Mouse (Mus musculus): ENCODE results near the gene Rae1. TPM values are rescaled to one million over a fixed set of nuclear protein-coding genes. Genes with fewer than 3 reads are reported as not detected.
A peak's percentile ranks its signal among the peaks of the same experiment; 100 is the strongest.

Rae1 gene
- polyA plus RNA-seq, 1 experiment, result 64.4 TPM

DNA sequence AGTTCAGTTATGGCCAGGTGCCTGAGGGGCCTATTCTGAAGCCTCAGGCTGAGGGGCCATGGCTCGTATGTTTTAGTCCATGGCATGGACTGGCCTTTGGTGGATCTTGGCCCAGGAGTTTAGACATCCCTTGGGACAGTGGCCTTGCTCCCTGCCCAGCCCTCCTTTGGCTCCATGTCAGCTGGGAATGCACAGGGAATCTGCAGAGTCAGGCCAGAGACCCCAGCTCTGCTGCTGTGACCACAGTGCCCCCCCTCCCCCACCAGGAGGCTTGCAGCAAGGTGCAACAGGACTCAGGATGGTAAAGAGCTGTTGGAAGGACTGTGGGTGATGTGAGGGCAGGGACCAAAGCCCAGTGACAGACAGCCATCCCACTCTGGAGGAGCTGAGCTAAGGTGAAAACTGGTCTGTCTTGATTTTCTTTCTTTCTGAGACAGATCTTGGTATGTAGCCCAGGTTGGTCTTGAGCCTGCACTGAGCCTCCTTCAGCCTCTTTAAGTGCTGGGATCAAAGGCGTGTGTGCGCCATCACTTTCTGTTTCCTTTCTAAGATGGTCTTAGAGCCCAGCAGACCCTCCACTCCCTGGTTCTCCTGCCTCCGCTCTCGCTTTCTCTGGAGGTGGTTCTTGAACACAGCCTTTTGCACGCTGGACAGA is 27.4 kb downstream of the Rae1 start:
- no peak for DNase-seq (ENCODE audit: low spot score)

DNA sequence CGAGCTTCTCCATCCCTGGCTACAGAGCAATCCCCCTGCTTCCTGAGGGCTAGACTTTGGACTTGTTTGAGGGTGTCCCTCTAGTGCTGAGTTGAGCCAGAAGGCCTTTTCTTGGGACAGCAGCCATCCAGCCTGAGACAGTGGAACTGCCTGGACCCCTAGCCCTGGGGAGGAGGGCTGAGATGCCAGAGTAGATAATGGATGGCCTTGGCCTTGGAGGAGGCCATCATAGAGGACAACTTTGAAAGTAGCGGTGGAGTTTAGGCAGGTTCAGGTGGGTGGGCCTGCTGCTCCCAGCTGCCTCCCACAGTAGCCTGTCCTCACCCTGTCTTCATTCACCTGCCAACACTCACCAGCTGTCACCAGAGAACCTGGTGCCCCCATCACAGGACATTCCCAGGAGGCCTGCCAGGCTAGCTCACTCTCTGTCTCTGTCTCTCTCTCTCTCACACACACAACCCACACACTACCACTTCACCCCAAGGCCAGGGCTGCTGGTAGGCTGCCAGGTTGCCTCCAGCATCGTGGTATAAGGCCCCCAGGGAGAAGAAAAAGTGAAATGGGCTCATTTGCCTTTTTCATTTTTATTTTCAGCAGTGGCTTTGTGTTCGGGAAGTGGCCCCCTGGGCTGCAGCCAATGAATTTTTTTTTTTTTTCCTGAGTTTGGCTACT is 28.0 kb downstream of the Rae1 start:
- no peak for DNase-seq (ENCODE audit: low spot score)

DNA sequence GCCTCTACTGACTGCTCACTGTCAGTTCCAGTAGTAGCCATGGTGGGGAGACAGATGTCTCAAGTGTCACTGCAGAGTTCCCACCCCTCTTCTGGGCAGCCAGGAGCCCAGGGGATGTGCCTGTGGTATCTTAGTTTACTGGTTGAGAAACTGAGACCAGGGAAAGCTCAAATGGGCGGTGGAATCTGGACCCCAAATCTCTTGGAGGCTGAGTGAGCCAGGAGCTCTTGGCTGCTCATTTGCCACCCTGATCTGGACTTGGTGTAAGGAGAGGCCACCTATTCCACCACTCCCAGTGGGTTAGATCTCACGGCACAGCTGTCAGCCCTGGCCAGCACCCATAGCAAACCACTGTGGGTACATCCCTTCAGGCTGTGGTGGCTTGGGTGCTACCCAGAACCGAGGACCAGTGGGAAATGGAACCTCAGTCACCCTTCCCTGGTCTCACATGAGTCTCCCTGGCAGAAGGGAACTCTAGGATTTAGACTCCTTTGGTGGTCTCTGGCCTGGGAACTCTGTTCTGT is 28.7 kb downstream of the Rae1 start:
- no peak for DNase-seq (ENCODE audit: low spot score)

DNA sequence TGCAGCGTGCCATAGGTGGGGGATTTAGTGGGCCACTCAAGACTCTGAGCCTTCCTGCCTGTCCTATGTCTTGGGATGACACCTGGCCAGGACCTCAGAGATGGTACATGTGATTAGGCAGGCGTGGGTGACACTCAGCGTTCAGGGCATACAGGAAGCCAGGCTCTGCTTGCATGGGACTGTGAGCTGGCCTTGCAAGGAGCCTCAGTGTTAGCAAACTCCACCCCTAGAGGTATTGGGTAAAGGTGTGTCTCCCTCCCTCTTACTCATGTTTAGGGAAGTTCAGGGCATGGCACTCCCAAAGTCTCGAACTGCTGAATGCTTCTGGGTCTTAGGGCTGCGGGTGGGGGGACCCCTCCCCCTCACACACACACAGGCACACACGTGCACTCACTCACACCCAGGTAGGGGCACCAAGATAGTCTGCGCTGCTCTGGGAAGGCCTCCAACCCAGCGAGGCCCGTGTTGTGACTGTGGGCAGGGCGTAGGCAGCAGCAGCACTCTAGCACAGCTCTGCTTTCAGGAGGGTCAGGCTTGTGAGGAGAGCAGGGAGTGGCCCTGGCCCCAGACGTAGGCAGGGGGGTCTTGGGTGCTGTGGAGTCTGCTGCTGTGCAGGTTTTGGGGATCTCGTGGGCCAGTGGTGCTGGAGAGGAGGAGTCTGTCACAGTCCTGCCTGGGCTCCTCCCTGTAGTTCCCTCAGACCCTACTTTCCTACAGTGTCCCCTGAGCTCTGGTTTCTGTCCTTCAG is 30.8 kb downstream of the Rae1 start:
- peak; percentile 25 for DNase-seq (ENCODE audit: low spot score)

DNA sequence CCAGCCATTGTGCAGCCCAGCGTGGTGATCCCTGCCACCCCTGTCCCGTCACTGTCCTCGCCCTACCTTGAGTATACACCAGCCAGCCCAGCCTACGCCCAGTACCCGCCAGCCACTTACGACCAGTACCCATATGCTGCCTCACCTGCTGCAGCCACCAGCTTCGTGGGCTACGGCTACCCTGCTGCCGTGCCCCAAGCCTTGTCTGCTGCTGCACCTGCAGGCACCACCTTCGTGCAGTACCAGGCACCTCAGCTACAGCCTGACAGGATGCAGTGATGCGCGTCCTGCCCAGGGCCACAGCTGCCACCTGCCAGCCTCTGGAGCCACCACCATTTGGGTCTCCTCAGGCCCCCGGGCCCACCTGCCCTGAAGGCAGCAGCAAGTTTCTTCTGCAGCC is 33.6 kb downstream of the Rae1 start:
- no peak for DNase-seq (ENCODE audit: low spot score)

DNA sequence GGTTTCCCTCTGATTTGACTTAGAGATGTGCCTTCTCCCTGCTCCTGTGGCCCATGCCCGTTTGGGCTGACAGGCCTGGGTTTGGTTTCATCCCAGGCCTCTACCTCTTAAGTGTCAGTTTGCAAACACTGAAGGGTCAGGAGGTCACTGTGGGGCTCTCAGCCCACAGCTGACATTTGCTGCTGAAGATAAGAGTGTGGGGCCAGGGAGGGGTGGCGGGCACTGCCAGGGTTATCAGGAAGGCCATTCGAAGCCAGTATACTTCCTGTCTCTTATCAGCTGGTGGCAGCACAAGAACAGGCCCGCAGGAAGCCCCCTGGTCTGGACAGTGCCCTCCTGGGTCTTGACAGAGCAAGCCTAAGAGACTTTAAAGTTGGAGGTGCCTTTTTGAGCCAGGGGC is 35.1 kb downstream of the Rae1 start:
- DNase-seq (ENCODE audit: low spot score), result no peak

DNA sequence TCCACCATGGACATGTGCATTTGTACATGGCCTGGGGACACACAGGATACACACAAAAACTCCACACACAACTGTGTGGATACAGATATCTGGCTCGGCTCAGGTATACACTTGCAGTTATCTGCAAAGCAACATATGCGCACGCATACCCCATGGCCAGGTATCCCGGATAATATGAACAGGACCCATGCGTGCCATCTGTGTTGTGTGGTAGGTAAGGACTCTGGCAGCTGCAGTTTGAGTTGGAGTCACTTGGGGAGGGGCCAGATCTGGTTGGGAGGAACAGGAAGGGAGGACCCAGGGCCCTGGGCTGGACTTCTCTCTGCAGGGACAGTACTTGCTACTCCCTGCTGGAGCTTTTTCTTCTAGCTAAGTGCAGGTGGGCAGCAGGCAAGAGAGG is 35.7 kb downstream of the Rae1 start:
- no peak for DNase-seq (ENCODE audit: low spot score)

DNA sequence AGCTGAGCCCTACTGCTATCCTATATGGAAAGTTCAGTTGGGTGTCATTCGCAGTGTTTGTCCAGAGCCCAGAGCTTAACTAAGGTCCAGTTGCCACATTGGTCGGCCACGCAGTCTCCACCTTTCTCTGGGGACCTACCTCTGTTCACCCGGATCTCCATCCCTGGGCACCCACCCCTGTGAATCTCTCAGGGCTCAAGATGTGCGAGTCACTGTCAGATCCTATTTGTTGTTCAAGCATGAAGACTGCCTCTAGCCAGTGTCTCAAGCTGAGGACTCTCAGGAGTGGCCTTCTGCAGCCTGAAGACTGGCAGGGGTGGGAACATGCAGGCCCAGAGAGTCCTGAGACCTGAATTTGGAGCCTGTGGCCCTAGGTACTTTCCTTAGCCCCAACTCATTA is 36.1 kb downstream of the Rae1 start:
- DNase-seq (ENCODE audit: low spot score), result no peak

DNA sequence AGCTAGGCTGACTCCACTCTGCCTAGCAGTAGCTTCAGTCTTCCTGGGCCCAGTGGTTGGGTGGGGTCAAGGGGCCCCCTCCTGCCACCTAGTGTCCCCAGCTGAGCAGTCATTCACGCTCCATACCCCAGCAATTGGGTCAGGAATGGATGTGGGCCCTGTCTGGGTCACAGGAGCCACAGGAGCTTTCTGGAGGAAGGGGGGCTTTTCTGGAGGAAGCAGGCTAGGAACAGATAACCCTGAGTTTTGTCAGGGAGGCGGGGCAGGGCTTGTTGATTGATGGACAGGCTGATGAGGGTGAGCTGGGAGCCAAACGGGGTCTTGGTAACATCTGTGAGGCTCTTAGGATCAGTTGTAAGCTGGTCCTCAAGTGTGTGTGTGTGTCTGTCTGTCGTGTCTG is 36.7 kb downstream of the Rae1 start:
- DNase-seq (ENCODE audit: low spot score), result no peak

DNA sequence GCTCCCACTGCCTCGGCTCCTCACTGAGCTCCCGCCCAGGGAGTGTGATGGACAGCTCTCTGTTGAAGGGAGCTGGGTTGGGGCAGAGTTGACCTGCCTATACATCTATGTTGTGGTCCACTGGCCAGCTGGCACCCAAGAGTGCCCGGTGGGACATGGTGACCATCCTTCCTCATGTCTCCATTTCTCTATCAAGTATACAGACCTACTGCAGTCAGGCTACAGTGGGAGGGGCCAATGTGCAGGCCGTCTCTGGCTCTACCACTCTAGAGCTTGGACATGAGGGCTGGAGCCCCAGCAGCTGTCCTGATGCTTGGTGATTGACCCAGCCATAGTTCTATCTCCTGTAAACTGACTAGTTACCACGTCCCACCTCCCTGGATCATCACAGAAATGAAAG is 37.4 kb downstream of the Rae1 start:
- no peak for DNase-seq (ENCODE audit: low spot score)

DNA sequence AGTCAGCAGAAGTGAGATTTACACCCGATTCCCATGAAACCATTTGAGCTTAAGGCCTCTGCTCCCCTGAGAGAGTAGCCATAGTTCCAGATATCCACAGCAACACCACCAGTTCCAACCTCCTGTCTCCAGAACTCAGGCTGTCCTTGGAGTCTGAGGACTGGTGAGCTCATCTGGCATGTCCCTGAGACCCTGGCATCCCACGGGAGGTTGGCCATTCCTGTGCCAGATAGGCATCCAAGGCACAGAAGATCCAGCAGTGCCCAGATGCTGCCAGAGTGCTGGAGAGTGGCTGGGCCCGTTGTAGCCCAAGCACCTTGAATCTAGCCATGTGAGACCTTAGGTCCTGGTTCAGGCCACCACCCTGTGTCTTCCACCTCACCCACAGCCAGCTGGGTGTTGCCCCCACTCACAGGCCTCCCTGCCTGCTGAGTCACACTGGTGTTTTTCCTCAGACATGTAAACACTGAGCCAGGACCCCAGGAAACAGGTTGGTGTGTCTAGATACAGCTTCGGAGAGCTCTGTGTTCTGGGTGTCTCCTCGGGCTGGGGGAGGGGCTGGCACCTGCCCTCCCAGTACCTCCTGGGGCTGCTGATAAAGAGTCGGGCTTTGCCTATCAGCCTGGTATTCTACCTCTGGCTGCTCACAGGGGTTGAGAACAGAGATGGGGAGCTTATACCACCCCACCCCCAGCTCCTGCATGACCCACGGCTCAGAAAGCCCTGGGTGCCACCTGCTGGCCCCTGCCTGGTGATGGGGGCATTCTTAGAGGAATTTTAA is 38.1 kb downstream of the Rae1 start:
- DNase-seq (ENCODE audit: low spot score), result no peak

DNA sequence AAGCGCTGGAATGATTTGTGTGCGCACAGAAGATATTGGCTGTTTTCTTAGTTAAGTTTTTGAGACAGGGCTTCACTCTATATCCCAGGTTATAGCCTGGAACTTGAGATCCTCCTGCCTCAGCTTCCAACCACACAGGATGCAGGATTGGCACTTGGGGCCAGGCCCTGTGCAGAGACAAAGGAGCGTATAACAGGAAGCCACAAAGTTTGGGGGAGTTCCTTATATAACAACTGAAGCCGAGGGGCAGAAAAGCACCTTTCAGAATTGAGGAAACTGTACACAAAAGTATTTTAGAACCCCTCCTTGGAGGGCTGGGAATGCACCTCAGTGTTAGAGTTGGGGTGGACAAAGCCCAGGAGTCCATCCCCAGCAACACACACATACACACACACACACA is 39.1 kb downstream of the Rae1 start:
- no peak for DNase-seq (ENCODE audit: low spot score)

DNA sequence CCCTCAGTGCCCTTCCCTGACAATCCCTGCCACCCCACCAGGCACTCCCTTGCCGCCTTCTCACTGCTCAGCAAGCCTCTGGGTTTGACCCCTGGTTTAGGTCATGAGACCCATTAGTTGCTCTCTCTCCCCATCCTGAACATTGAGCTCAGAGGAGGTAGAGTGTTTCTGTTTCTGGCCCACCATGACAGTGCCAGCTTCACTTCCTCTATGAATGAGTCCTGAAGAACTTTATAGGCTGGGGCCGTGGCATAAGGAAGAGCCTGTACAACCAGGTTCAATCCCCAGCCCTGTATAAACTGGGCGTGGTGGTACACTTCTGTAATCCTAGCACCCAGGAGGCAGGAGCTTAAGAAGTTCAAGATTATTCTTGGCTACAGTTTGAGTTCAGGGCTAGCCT is 40.9 kb downstream of the Rae1 start:
- DNase-seq (ENCODE audit: low spot score), result no peak

DNA sequence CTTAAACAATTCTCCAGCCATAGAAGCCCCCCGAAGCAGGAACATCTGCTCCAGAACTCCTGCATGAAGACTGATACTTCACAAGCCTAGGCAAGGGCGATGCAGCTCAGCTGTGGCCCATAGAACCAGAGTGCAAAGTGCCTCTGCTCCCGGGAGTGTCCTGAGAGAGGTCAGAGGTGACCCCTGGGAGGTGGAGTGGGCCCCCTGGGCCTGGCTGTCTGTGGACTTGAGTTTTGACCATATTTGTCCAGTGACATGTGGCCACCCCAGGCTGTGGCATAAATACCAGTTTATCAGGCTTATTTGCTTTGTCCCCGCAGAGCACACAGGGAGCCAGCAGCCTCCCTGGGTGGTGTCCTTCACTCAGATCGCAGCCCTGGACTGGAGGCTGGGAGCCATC is 41.3 kb downstream of the Rae1 start:
- DNase-seq (ENCODE audit: low spot score), result no peak

DNA sequence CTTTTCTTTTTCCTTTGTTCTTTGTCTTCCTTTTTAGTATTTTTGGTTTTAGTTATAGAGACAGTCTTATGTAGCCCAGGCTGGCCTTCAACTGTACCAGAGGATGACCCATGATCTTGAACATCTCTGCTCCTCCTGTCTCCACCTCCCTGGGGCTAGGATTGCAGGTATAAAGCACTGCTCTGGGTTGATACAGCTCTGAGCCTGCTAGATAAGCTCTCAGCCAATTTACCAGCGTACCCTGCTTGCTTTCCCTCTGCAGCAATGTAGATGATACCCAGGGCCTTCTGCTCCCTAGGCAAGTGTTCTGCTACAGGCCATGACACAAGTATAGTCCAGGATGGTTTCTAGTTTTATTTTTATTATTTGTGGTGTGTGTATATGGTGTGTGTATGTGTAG is 42.0 kb downstream of the Rae1 start:
- DNase-seq (ENCODE audit: low spot score), result no peak

DNA sequence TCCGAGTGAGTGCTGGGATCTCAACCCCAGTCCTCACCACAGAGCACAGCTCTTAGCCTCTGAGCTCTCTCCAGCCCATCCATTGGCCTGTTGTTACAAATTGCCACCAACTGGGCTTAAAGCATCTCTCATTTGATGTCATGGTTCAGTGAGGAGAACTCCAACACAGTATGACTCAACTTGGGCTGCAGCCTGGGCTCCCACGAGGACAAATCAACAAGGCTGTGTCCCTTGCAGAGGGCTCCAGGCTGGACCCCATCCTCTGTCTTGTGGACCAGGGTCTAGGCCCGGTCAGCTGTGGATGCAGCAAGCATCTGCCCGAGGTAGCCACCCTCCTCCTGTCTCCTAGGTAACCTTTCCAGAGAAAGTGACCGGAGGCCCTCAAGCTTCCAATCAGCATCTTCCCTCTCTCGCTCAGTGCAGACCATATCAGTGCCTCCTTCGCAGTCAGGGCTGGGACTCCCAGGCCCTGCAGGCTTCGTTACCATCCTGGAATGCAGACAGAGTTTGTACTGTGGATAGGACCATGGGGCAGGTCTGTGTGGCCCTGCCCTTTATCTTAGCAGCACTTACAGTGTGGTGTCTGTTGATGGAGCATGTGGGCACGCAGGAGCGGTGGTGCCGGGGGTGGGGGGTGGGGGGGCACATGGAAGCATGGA is 42.7 kb downstream of the Rae1 start:
- DNase-seq (ENCODE audit: low spot score), result no peak

DNA sequence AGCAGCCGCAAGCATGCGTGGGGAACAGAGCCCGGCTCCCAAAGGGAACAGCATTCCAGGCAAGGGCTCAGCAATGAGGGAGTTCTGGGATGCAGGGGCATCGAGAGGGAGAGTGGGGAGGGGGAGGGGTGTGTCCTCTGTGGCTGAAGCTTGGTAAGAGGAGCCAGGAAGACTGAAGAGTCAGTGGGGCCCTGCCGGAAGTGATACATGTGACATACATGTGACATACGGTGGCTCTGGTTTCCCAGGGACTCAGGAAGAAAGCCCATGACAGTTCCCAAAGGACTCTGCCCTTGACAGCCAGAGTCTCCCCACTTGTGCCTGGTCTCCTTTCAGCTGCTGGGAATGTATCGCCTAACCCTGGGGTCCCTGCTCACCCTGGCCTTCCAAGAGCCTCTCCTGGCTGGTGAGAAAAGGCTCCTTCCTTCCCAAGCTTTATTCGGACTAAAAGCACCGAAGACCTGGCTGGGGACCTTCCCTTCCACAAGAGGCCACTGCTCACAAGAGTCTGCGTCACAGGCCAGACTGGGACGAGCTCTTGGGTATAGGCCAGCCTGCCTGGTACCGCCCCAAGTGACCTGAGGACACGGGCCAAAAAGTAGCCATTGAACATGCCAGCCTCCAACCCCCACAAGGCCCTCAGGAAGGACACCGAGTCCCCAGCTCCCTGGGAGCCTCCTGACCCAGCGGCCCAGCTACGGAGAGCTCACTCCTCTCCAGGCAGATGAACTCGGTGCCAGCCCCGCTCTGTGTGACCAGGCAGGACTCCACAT is 44.5 kb downstream of the Rae1 start:
- DNase-seq (ENCODE audit: low spot score), result peak; percentile 35

DNA sequence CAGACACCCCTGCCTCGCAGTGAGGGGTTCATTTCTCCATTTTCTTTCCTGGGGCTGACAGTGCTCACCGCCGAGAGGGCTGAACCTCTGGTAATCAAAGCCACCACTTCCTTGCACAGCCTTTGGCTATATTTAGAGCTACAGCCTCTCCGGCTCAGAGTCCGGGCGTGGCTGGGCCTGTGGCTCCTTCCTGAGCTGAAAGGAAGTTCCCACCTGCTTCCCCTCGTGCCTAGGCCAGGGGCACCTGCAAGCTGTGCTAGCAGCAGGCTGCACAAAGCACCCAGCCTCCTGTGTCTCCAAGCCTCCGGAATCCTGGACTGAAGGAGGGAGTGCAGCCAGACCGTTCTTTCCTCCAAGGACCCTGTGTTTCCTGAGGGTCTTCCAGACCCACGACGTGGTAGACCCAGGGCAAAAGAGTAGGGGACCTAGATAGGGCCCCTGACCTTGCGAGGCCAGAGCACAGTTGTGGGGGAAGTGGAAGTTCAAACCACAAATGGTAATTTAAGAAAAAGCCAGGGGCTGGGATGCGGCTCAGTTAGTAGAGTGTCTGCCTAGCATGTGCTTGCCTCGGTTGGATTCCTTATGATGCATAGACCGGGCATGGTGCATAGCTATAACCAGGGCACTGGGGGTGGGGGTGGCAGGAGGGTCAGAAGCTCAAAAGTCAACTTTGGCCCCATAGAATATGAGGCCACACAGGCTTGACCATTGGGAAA is 46.8 kb downstream of the Rae1 start:
- no peak for DNase-seq (ENCODE audit: low spot score)

DNA sequence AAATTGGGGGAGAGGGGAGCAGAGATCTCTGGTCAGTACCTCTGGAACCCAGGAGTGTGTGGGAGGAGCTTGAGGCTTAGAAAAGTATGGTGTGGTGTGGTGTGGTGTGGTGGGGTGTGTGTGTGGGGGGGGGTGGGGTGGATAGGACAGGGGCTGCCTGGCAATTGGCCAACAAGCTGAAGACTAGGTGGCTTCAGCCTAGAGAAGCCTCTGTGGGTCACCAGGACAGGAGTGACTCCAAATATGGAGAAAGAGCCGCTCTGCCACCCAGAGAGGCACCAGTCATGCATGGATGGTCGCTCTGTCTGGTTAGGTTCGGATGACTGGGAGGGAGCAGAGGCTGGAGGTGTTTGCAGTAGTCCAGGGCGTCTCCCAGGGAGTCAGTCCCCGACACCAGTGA is 47.6 kb downstream of the Rae1 start:
- DNase-seq (ENCODE audit: low spot score), result no peak

DNA sequence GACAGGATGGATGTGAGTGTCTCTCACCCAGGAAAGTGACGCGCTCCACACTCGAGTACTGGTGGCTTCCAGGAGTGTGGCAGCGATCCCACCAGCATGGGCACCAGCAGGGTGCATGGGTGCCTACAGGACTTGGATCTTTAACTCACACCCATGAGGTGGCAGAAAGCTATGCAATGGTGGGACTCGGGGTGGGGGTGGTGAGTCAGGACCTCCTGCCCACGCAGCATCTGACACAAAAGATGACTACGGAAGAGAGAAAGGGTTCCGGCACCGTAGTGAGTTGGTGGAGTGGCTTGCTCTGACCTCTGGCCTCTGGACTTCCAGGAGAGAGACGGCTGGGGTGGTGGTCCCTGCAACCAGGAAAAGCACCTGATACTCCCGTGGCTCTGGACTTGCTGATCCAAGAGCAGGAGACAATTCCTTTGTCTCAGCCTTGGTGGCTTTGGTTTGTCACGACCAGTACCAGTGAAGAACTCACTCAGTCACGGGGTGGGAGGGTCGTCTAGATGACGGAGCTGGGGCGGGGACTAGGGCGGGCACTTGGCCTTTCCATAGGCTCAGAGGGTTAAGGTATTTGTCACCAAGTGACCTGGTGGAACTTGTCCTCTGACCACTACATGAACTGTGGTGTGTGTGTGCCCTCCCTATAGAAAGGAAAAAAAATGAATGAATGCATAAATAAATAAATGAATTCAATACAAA is 48.3 kb downstream of the Rae1 start:
- no peak for DNase-seq (ENCODE audit: low spot score)

Data from urinary bladder, adult 2 months (tissue).